Mouse (Mus musculus): ENCODE data around the gene Rem1. TPM values are rescaled to one million over a fixed set of nuclear protein-coding genes. Genes with fewer than 3 reads are reported as not detected.
"Not testable (repeated sequence)": the region's sequence is repeated elsewhere in the genome, so short reads cannot be mapped to it uniquely, and the experiment has no call there.

The Rem1 gene
- polyA plus RNA-seq, 1 experiment from 2014 or later = 0.62 TPM

- no peak for ATAC-seq (ENCODE audit: low FRiP score)
- H3K36me3 ChIP-seq (ENCODE audit: control insufficient read depth, insufficient read depth, low read length) = no peaks in the 10 kb centered on the region
- peak; percentile 35 for DNase-seq (ENCODE audit: low spot score)
- H3K27ac ChIP-seq (ENCODE audit: low read depth, low read length) = no peak overlapping the region
- no peak overlapping the region for H3K4me3 ChIP-seq (ENCODE audit: low read depth, low read length)
- H3K9ac ChIP-seq (ENCODE audit: low read depth, low read length) = no peak overlapping the region
- 0 out of 2 replicates have a peak, but pooled peaks cover 2% of the 10 kb centered on the region for H3K4me1 ChIP-seq (replicated peaks; ENCODE audit: control insufficient read depth, insufficient read depth, low read length)
- H3K9me3 ChIP-seq (ENCODE audit: control insufficient read depth, low read length) = no peaks in the 10 kb centered on the region
- no peak overlapping the region for H3K4me2 ChIP-seq (replicated peaks; ENCODE audit: low read depth, low read length)
- 56% methylated on average over 10 of the region's 10 CpGs for WGBS
- H3K27me3 ChIP-seq (ENCODE audit: control insufficient read depth, insufficient read depth, low read length) = no peaks in the 10 kb centered on the region
Measured at GRCm38 (mm10) chr2:152657398-152657797, 30.6 kb downstream of the Rem1 start.

- no peak overlapping the region for H3K4me3 ChIP-seq (ENCODE audit: low read depth, low read length)
- 82% methylated on average over 6 of the region's 6 CpGs for WGBS
- no peak overlapping the region for H3K4me2 ChIP-seq (replicated peaks; ENCODE audit: low read depth, low read length)
- DNase-seq (ENCODE audit: low spot score) = no peak
- no peaks in the 10 kb centered on the region for H3K36me3 ChIP-seq (ENCODE audit: control insufficient read depth, insufficient read depth, low read length)
- no peaks in the 10 kb centered on the region for H3K9me3 ChIP-seq (ENCODE audit: control insufficient read depth, low read length)
- no peaks in the 10 kb centered on the region for H3K4me1 ChIP-seq (replicated peaks; ENCODE audit: control insufficient read depth, insufficient read depth, low read length)
- H3K27me3 ChIP-seq (ENCODE audit: control insufficient read depth, insufficient read depth, low read length) = no peaks in the 10 kb centered on the region
- H3K9ac ChIP-seq (ENCODE audit: low read depth, low read length) = no peak overlapping the region
- no peak overlapping the region for H3K27ac ChIP-seq (ENCODE audit: low read depth, low read length)
- ATAC-seq (ENCODE audit: low FRiP score) = no peak
Measured at GRCm38 (mm10) chr2:152661163-152661562, 34.4 kb downstream of the Rem1 start.

- not testable (repeated sequence) for H3K27me3 ChIP-seq (ENCODE audit: control insufficient read depth, insufficient read depth, low read length); H3K36me3 ChIP-seq (ENCODE audit: control insufficient read depth, insufficient read depth, low read length); H3K4me2 ChIP-seq (replicated peaks; ENCODE audit: low read depth, low read length); H3K4me1 ChIP-seq (replicated peaks; ENCODE audit: control insufficient read depth, insufficient read depth, low read length); H3K27ac ChIP-seq (ENCODE audit: low read depth, low read length); H3K9me3 ChIP-seq (ENCODE audit: control insufficient read depth, low read length); H3K4me3 ChIP-seq (ENCODE audit: low read depth, low read length); H3K9ac ChIP-seq (ENCODE audit: low read depth, low read length); ATAC-seq (ENCODE audit: low FRiP score); DNase-seq (ENCODE audit: low spot score)
- 77% methylated on average over 3 of the region's 3 CpGs for WGBS
Measured at GRCm38 (mm10) chr2:152666191-152666590, 39.4 kb downstream of the Rem1 start.

GRCm38 (mm10) chr2:152669256-152669638 is 42.5 kb downstream of the Rem1 start, which contains the start of gene H13:
H13 (plus strand) TSS chr2:152669461.
- Histone ChIP-seq H3K9ac (ENCODE audit: low read depth, low read length) (peak within 1 kb of the TSS; percentile 93), H3K4me2 (replicated peaks; ENCODE audit: low read depth, low read length) (peak within 1 kb of the TSS; percentile 76), H3K27ac (ENCODE audit: low read depth, low read length) (peak within 1 kb of the TSS; percentile 92), H3K36me3 (ENCODE audit: control insufficient read depth, insufficient read depth, low read length) (no peaks in the 10 kb centered on the region), H3K4me3 (ENCODE audit: low read depth, low read length) (peak within 1 kb of the TSS; percentile 90), H3K9me3 (ENCODE audit: control insufficient read depth, low read length) (no peaks in the 10 kb centered on the region), H3K4me1 (replicated peaks; ENCODE audit: control insufficient read depth, insufficient read depth, low read length) (peaks cover 10% of the 10 kb centered on the region), H3K27me3 (ENCODE audit: control insufficient read depth, insufficient read depth, low read length) (no peaks in the 10 kb centered on the region)
- WGBS = under 1% methylated on average over 34 of the region's 35 CpGs
- ATAC-seq (ENCODE audit: low FRiP score) = peak; percentile 83
- DNase-seq (ENCODE audit: low spot score) = peak; percentile 98

GRCm38 (mm10) chr2:152669639-152670484 is 43.1 kb downstream of the Rem1 start:
- ATAC-seq (ENCODE audit: low FRiP score) (peak; percentile 80), DNase-seq (ENCODE audit: low spot score) (peak; percentile 72)
- WGBS = 1% methylated on average over 44 of the region's 46 CpGs
- Histone ChIP-seq H3K9me3 (ENCODE audit: control insufficient read depth, low read length) (no peaks in the 10 kb centered on the region), H3K36me3 (ENCODE audit: control insufficient read depth, insufficient read depth, low read length) (no peaks in the 10 kb centered on the region), H3K4me2 (replicated peaks; ENCODE audit: low read depth, low read length) (peak overlapping the region; percentile 76), H3K4me1 (replicated peaks; ENCODE audit: control insufficient read depth, insufficient read depth, low read length) (peaks cover 10% of the 10 kb centered on the region), H3K27me3 (ENCODE audit: control insufficient read depth, insufficient read depth, low read length) (no peaks in the 10 kb centered on the region), H3K4me3 (ENCODE audit: low read depth, low read length) (peak overlapping the region; percentile 90), H3K9ac (ENCODE audit: low read depth, low read length) (peak overlapping the region; percentile 93), H3K27ac (ENCODE audit: low read depth, low read length) (peak overlapping the region; percentile 92)

- Histone ChIP-seq H3K4me2 (replicated peaks; ENCODE audit: low read depth, low read length) (peak overlapping the region; percentile 76), H3K27me3 (ENCODE audit: control insufficient read depth, insufficient read depth, low read length) (no peaks in the 10 kb centered on the region), H3K4me3 (ENCODE audit: low read depth, low read length) (peak overlapping the region; percentile 90), H3K36me3 (ENCODE audit: control insufficient read depth, insufficient read depth, low read length) (no peaks in the 10 kb centered on the region), H3K4me1 (replicated peaks; ENCODE audit: control insufficient read depth, insufficient read depth, low read length) (peaks cover 10% of the 10 kb centered on the region), H3K27ac (ENCODE audit: low read depth, low read length) (0 out of 2 replicates have a peak overlapping the region, but pooled peaks have one; percentile 1), H3K9ac (ENCODE audit: low read depth, low read length) (peak overlapping the region; percentile 93), H3K9me3 (ENCODE audit: control insufficient read depth, low read length) (no peaks in the 10 kb centered on the region)
- DNase-seq (ENCODE audit: low spot score) (peak; percentile 38), ATAC-seq (ENCODE audit: low FRiP score) (no peak; the same call in 1 of the 2 replicates)
- WGBS = 59% methylated on average over 9 of the region's 9 CpGs
Measured at GRCm38 (mm10) chr2:152670983-152671641, 44.4 kb downstream of the Rem1 start.

GRCm38 (mm10) chr2:152671642-152671999 is 44.9 kb downstream of the Rem1 start:
- DNase-seq (ENCODE audit: low spot score) (peak; percentile 54), ATAC-seq (ENCODE audit: low FRiP score) (no peak; the same call in 1 of the 2 replicates)
- Histone ChIP-seq H3K9me3 (ENCODE audit: control insufficient read depth, low read length) (no peaks in the 10 kb centered on the region), H3K4me1 (replicated peaks; ENCODE audit: control insufficient read depth, insufficient read depth, low read length) (peaks cover 10% of the 10 kb centered on the region), H3K27ac (ENCODE audit: low read depth, low read length) (0 out of 2 replicates have a peak overlapping the region, but pooled peaks have one; percentile 1), H3K9ac (ENCODE audit: low read depth, low read length) (peak overlapping the region; percentile 93; the same call in 1 of the 2 replicates), H3K4me3 (ENCODE audit: low read depth, low read length) (peak overlapping the region; percentile 90), H3K4me2 (replicated peaks; ENCODE audit: low read depth, low read length) (peak overlapping the region; percentile 76), H3K36me3 (ENCODE audit: control insufficient read depth, insufficient read depth, low read length) (no peaks in the 10 kb centered on the region), H3K27me3 (ENCODE audit: control insufficient read depth, insufficient read depth, low read length) (no peaks in the 10 kb centered on the region)
- WGBS = 48% methylated on average over 5 of the region's 5 CpGs

GRCm38 (mm10) chr2:152672166-152672565 is 45.4 kb downstream of the Rem1 start:
- Histone ChIP-seq H3K4me2 (replicated peaks; ENCODE audit: low read depth, low read length) (peak overlapping the region; percentile 76), H3K9me3 (ENCODE audit: control insufficient read depth, low read length) (no peaks in the 10 kb centered on the region), H3K4me1 (replicated peaks; ENCODE audit: control insufficient read depth, insufficient read depth, low read length) (peaks cover 10% of the 10 kb centered on the region), H3K4me3 (ENCODE audit: low read depth, low read length) (peak overlapping the region; percentile 90; the same call in 1 of the 2 replicates), H3K9ac (ENCODE audit: low read depth, low read length) (peak overlapping the region; percentile 51; the same call in 1 of the 2 replicates), H3K27me3 (ENCODE audit: control insufficient read depth, insufficient read depth, low read length) (no peaks in the 10 kb centered on the region), H3K36me3 (ENCODE audit: control insufficient read depth, insufficient read depth, low read length) (no peaks in the 10 kb centered on the region), H3K27ac (ENCODE audit: low read depth, low read length) (no peak overlapping the region)
- DNase-seq (ENCODE audit: low spot score) (no peak), ATAC-seq (ENCODE audit: low FRiP score) (no peak)
- 73% methylated on average over 12 of the region's 12 CpGs for WGBS
